Mouse (Mus musculus) heart, postnatal 0 days (tissue): Measurements from ENCODE around the gene Gm5426. TPM values are rescaled to one million over a fixed set of nuclear protein-coding genes. Genes with fewer than 3 reads are reported as not detected.

Experiments
- ATAC-seq: fragments of 200-750 bp; cut with Nextera tagmentation; 2 replicates; pipeline ENCODE4 v1.8.0; 2017; ENCODE audit warnings: low read depth, moderate number of reproducible peaks, moderate library complexity; ENCODE audit not compliant: insufficient read depth
- DNase-seq: peaks from one replicate; pipeline ENCODE4 v3.0.0-alpha.2; 2016; ENCODE audit warnings: low spot score
- H3K27ac ChIP-seq: fragments of 300-500 bp; sonication (generic); 2 replicates; pipeline ENCODE4 v1.5.1; 2014; ENCODE audit warnings: low read depth, mild to moderate bottlenecking
- H3K27me3 ChIP-seq: fragments of 300-500 bp; sonication (generic); 2 replicates; pipeline ENCODE4 v1.6.1; 2014; ENCODE audit warnings: low read length, mixed read lengths; ENCODE audit not compliant: control insufficient read depth, insufficient read depth
- H3K36me3 ChIP-seq: fragments of 300-500 bp; sonication (generic); replicated peaks from 2 replicates; pipeline ENCODE4 v1.6.1; 2014; ENCODE audit warnings: low read length, mixed read lengths; ENCODE audit not compliant: control insufficient read depth, insufficient read depth
- H3K4me1 ChIP-seq: fragments of 300-500 bp; sonication (generic); 2 replicates; pipeline ENCODE4 v1.6.1; 2014; ENCODE audit warnings: antibody characterized with exemption; ENCODE audit not compliant: control insufficient read depth, insufficient read depth
- H3K4me2 ChIP-seq: fragments of 300-500 bp; sonication (generic); 2 replicates; pipeline ENCODE4 v1.6.1; 2014; ENCODE audit warnings: low read depth, mild to moderate bottlenecking, low read length, moderate library complexity
- H3K4me3 ChIP-seq: fragments of 300-500 bp; sonication (generic); 2 replicates; pipeline ENCODE4 v1.5.1; 2014; ENCODE audit warnings: low read depth, low read length
- H3K9ac ChIP-seq: fragments of 300-500 bp; sonication (generic); replicated peaks from 2 replicates; pipeline ENCODE4 v1.6.1; 2014; ENCODE audit warnings: low read depth, low read length, mixed read lengths
- H3K9me3 ChIP-seq: fragments of 300-500 bp; sonication (generic); replicated peaks from 2 replicates; pipeline ENCODE4 v1.6.1; 2016; ENCODE audit warnings: low read length; ENCODE audit not compliant: control insufficient read depth
- CTCF ChIP-seq: IDR thresholded peaks from 2 replicates; pipeline ENCODE4 v1.5.1; 2016; ENCODE audit warnings: antibody characterized with exemption, control low read depth, low read depth
- EP300 ChIP-seq: IDR thresholded peaks from 2 replicates; pipeline ENCODE4 v1.6.1; 2016; ENCODE audit warnings: antibody characterized with exemption, low read depth
- WGBS: fragments of 180-500 bp; shearing (Covaris S2); extraction: QIAGEN DNeasy Blood & Tissue Kit; methylation state at CpG from one replicate; pipeline ENCODE4 v1.1.7; 2014; 5-methylcytosine and 5-hydroxymethylcytosine counted together
- polyA plus RNA-seq: library from polyadenylated mRNA; unstranded; fragments of >200 nt; fragmentation: Nextera tagmentation; extraction: Ambion mirVana; gene quantifications from 2 replicates; pipeline ENCODE4 v1.2.1, GENCODE M21; 2015
- total RNA-seq: library from RNA; depleted of rRNA; stranded (reverse); fragments of >200 nt; gene quantifications from 2 replicates; pipeline ENCODE4 v1.2.3, GENCODE M21; 2014; ENCODE audit warnings: low replicate concordance

Gene Gm5426
- total and polyA plus RNA-seq, 2 experiments from 2014 or later: not detected

DNA sequence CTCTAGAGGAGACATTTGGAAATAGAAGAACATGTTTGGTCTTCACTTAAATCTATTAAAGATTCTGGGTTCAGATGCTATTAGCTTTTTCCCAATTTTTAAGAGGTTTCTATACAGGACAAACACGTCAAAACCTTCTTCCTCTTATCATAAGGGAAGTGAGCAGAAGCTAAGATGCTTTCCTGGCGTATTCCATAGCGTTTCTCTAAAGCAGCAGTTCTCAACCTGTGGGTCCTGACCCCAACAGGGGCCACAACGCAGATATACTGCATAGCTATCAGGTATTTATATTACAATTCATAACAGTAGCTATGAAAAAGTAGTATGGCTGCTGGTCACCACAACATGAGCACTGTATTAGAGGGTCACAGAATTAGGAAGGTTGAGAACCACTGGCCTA, 27.4 kb downstream of the Gm5426 start:
- H3K27ac ChIP-seq: no peak overlapping the region
- TF ChIP-seq EP300 (no peak), CTCF (no peak)
- no peak overlapping the region for H3K4me2 ChIP-seq
- no peaks in the 10 kb centered on the region for H3K36me3 ChIP-seq
- no peaks in the 10 kb centered on the region for H3K9me3 ChIP-seq
- H3K4me1 ChIP-seq: no peaks in the 10 kb centered on the region
- WGBS: 73% methylated on average over 4 of the region's 4 CpGs
- no peaks in the 10 kb centered on the region for H3K27me3 ChIP-seq
- ATAC-seq: no peak
- DNase-seq: no peak
- no peak overlapping the region for H3K9ac ChIP-seq
- no peak overlapping the region for H3K4me3 ChIP-seq

DNA sequence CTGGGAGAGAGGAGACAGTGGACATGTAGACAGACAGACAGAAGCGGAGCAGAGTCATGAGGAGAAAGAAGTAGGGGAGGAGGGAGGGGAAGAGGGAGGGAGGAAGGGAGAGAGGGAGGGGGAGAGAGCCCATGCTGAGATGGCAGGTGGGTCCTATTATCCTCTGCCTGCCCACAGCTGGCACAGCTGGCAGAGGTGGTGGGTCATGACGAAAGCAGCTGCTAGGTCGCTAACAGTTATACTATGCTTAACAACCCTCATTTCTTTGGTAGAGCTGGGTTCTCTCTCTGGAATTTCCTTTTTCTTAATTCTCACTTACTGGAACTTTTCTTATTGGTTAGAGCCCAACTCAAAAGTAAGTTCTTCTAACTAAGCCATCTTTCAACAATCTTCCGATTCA, 28.9 kb downstream of the Gm5426 start:
- WGBS: 79% methylated on average over 4 of the region's 4 CpGs
- ATAC-seq: no peak
- TF ChIP-seq CTCF: no peak
- TF ChIP-seq EP300: no peak

GRCm38 (mm10) chr10:96168998-96169397, 32.6 kb downstream of the Gm5426 start:
- WGBS: 70% methylated on average over 4 of the region's 4 CpGs
- TF ChIP-seq CTCF (no peak), EP300 (no peak)

More for the DNA sequence above, 28.9 kb downstream of the Gm5426 start:
- Histone ChIP-seq H3K36me3 (no peaks in the 10 kb centered on the region), H3K9ac (no peak overlapping the region), H3K4me3 (no peak overlapping the region), H3K27me3 (no peaks in the 10 kb centered on the region), H3K4me1 (no peaks in the 10 kb centered on the region), H3K27ac (no peak overlapping the region), H3K4me2 (no peak overlapping the region), H3K9me3 (no peaks in the 10 kb centered on the region)
- DNase-seq: no peak

DNA sequence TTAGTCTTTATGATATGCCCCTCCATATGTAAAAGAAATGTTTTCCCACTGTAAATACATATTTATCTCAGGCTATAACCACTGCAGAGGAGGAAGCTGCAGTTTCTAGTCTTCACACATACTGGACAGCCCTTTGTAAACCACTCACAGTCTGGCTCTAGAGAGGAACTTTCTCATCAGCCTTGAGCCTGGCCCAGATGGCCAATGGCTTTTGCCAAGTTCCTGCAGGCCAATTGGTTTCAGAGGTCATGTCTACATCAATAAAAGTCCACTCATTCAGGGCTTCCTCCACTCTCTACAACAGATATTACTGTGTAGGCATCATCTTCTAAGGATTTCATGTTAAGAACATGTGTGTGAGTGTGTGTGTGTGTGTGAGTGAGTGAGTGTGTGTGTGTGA, 35.1 kb downstream of the Gm5426 start:
- H3K27ac ChIP-seq: no peak overlapping the region
- H3K4me2 ChIP-seq: no peak overlapping the region
- no peak overlapping the region for H3K9ac ChIP-seq
- H3K27me3 ChIP-seq: no peaks in the 10 kb centered on the region
- H3K9me3 ChIP-seq: no peaks in the 10 kb centered on the region
- TF ChIP-seq EP300 (no peak), CTCF (no peak)
- DNase-seq: no peak
- H3K36me3 ChIP-seq: no peaks in the 10 kb centered on the region
- H3K4me3 ChIP-seq: no peak overlapping the region
- no peak for ATAC-seq
- H3K4me1 ChIP-seq: no peaks in the 10 kb centered on the region

More at GRCm38 (mm10) chr10:96168998-96169397, 32.6 kb downstream of the Gm5426 start:
- DNase-seq (no peak), ATAC-seq (no peak)
- H3K27ac ChIP-seq: no peak overlapping the region
- no peak overlapping the region for H3K4me3 ChIP-seq
- no peak overlapping the region for H3K9ac ChIP-seq
- H3K4me2 ChIP-seq: no peak overlapping the region
- no peaks in the 10 kb centered on the region for H3K9me3 ChIP-seq
- no peaks in the 10 kb centered on the region for H3K4me1 ChIP-seq
- H3K36me3 ChIP-seq: no peaks in the 10 kb centered on the region
- no peaks in the 10 kb centered on the region for H3K27me3 ChIP-seq

GRCm38 (mm10) chr10:96172964-96173363, 36.6 kb downstream of the Gm5426 start:
- H3K9ac ChIP-seq: no peak overlapping the region
- WGBS: 60% methylated on average over 4 of the region's 4 CpGs
- H3K4me3 ChIP-seq: no peak overlapping the region
- H3K27ac ChIP-seq: no peak overlapping the region
- TF ChIP-seq EP300 (no peak), CTCF (no peak)
- no peaks in the 10 kb centered on the region for H3K9me3 ChIP-seq
- no peaks in the 10 kb centered on the region for H3K27me3 ChIP-seq
- H3K36me3 ChIP-seq: no peaks in the 10 kb centered on the region
- no peak overlapping the region for H3K4me2 ChIP-seq
- DNase-seq (no peak), ATAC-seq (no peak)
- H3K4me1 ChIP-seq: no peaks in the 10 kb centered on the region

DNA sequence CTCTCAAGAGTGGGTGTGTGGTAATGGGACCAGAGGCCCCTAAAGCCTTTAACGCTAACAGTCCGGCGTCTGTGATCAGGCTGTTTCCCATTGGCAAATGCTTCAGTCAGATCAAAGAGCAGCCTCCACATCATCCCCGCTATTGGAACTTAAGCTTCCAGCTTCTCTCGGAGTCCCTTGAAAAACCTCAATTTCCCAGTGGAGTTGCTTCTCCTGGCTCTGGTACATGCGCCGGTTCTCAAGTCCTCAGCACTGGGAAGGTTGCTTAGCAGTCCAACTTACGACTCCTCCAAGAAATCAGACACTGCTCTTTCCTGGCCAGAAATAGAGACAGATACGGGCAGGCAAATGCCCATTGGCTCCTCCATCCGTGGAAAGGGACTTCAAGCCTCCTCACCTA, 37.4 kb downstream of the Gm5426 start:
- no peak overlapping the region for H3K27ac ChIP-seq
- H3K27me3 ChIP-seq: no peaks in the 10 kb centered on the region
- no peak overlapping the region for H3K4me3 ChIP-seq
- 75% methylated on average over 10 of the region's 10 CpGs for WGBS
- ATAC-seq (no peak), DNase-seq (no peak)
- TF ChIP-seq CTCF (no peak), EP300 (no peak)
- H3K4me2 ChIP-seq: no peak overlapping the region
- H3K9ac ChIP-seq: no peak overlapping the region
- H3K36me3 ChIP-seq: no peaks in the 10 kb centered on the region
- H3K4me1 ChIP-seq: no peaks in the 10 kb centered on the region
- H3K9me3 ChIP-seq: no peaks in the 10 kb centered on the region
